Mouse (Mus musculus): ENCODE measurements around the gene Oprl1.

Oprl1 gene

GRCm38 (mm10) chr2:181693339-181694280 lies 21.2 kb upstream of the Oprl1 start, which contains the start of gene Rgs19:
TSS of gene Rgs19 (minus strand) at chr2:181693977.
- DNase-seq (ENCODE audit: low read depth), result peak; percentile 92

DNA sequence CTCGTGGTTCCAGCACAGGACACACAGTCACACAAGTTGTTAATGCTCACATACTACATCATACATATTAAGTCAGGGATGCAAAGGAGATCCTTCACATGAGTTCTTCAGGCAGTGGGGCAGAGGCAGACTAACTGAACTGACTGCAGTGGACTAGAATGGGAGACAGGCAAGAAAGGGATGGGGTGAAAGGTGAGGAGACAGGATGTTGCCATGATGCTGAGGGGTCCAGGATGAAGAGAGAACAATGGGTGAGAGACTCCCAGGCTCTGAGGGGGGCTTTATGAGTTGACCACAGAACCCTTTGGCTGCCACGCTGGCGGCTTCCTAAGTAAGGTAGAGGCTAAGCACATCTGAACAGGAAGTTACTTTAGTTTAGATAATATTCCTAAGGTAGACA lies 20.2 kb upstream of the Oprl1 start:
- DNase-seq (ENCODE audit: low read depth), result no peak

DNA sequence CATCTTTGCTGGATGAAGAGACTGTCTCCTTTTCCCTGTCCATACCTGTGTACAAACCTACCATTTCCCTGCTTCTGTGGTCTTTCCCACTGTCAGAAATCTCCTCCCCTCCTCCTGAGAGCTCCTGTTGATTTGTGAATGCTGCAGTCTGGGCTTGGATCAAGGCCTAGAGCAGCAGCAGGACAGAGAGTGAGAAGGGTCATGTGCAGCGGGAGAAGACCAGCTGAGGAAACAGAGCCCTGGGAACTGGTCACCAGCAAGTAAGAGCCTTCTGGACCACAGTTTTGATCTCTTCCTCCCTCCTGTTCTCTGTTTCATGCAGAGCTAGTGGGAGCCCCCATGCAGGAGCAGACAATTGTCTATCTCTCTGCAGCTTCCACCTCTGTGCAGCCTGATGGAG lies 19.0 kb upstream of the Oprl1 start:
- DNase-seq (ENCODE audit: low read depth), result no peak

DNA sequence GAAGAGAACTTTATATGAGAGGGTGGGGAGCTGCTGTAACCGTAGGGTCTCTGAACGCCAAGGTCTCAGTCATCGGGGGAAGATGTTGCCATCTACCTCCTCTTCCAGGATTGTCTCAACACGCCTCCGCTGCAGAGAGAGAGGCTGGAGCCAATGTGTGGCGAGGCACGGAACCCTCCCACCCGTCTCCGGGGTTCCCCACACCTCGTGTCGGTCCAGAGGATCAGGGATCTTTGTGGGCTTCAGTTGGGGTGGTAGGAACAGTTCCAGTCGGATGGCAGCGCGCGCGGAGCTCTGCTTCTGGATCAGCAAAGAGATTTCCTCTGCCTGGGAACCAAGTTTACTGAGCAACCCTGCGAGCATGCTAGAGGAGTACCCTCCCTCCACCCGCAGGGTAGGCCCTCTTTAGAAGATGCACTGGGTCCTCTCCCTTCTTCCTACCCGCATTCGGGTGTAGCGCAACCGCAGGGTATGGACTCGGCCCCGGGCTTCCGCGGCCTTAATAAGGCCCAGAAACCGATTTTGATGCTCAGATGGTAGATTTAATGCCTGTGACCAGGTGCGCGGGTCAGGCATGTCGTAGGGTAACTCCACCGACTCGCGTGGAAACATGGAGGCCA lies 17.9 kb upstream of the Oprl1 start:
- DNase-seq (ENCODE audit: low read depth), result no peak

DNA sequence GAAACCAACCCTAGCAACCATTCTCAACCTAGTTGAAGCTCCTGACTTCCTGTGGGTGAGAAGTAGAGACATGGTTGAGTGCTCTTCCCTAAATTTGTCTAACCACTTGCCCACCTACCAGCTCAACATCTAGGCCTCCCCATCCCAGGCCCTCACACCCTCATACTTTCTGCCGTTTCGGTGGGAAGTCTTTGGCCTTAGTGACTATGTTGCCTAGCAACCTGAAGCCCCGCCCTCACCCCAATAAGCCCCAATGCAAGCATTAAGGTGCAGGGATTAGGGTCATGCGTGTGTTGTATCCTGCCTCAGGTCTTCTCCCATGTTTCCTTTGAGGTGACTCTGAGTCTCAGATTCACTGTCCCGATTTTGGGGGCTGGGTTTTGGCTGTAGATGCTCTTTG lies 16.6 kb upstream of the Oprl1 start, which contains the start of gene Lkaaear1:
Lkaaear1 (minus strand) TSS at position 202 of the 400 bp plus-strand sequence.
- no peak for DNase-seq (ENCODE audit: low read depth)

DNA sequence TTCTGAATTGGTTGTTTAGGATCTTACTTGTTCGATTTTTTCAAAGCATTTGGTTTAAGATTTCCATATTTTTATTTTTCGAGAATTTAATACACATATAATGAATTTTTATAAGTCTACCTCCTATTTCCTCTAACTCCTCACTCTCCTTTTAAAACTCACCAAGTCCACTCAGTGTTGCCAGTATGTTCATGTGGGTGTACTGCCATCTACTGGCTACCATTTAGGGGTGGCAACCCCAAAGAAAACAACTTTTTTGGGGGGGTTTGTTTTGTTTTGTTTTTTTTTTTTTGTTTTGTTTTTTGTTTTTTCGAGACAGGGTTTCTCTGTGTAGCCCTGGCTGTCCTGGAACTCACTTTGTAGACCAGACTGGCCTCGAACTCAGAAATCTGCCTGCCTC lies 8.1 kb upstream of the Oprl1 start:
- peak; percentile 73 for DNase-seq (ENCODE audit: low read depth)

GRCm38 (mm10) chr2:181713749-181714148 lies 1.1 kb upstream of the Oprl1 start:
- no peak for DNase-seq (ENCODE audit: low read depth)

DNA sequence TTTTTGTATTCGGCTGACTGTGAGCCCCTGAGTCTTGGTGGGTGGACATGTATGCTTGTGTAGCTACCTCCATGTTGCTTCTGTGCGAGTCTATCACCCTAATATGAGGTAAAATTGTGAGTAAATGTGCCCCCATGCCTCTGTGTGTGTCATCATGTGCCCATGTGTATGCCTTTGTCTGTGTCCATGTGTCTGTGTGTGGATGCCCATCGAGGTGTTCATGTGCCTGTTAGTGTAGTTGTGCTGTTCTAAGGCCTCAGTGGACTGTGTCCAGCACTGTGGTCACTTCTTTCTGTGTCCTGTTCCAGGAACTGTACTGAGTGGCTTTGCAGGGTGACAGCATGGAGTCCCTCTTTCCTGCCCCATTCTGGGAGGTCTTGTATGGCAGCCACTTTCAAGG lies 566 bp downstream of the Oprl1 start:
- DNase-seq (ENCODE audit: low read depth), result no peak

- DNase-seq (ENCODE audit: low read depth), result no peak
Observed at GRCm38 (mm10) chr2:181716991-181717390, 2.2 kb downstream of the Oprl1 start.

- DNase-seq (ENCODE audit: low read depth), result no peak
Observed at GRCm38 (mm10) chr2:181720061-181720460, 5.2 kb downstream of the Oprl1 start.

DNA sequence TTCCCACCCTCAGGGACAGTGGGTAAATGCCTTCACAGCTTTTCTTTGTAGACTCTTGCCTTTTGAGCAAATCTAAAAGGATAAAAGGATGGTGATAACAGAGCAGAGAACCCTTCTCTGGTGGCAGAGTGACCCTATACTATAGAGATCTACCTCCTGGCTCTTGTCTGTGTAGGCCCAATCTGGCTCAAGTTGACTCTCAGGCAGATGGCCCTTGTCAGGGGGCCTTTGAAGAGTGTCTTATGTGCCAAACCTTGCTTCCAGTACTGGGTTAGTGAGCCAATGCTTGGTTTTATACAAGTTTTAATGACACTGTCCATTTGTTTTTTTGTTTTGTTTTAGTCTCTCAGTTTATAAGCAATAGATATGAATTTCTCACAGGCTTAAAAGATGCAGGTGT lies 6.4 kb downstream of the Oprl1 start:
- DNase-seq (ENCODE audit: low read depth), result no peak

DNA sequence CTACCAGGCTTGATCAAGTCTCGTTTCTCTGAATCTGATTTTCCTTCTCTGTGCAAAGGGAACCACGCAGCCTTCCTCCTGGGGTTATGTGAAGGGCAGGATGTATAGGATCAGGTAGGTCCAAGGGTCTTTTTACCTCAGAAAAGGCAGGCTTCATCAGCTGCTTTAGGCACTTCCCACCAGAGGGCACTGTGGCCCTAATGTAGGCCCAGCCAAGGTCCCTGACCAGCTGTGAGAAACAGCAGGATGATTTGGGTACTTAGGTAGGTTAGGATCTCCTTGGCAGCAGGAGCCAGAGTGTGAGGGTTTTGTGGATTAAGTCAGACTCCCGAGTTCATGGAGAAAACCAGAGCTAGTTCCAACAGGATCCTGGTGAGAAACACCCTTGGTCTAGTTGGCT lies 7.4 kb downstream of the Oprl1 start:
- DNase-seq (ENCODE audit: low read depth), result peak; percentile 46

- no peak for DNase-seq (ENCODE audit: low read depth)
Observed at GRCm38 (mm10) chr2:181727659-181728262, 12.9 kb downstream of the Oprl1 start.

- DNase-seq (ENCODE audit: low read depth), result no peak
Observed at GRCm38 (mm10) chr2:181730051-181730450, 15.2 kb downstream of the Oprl1 start.

DNA sequence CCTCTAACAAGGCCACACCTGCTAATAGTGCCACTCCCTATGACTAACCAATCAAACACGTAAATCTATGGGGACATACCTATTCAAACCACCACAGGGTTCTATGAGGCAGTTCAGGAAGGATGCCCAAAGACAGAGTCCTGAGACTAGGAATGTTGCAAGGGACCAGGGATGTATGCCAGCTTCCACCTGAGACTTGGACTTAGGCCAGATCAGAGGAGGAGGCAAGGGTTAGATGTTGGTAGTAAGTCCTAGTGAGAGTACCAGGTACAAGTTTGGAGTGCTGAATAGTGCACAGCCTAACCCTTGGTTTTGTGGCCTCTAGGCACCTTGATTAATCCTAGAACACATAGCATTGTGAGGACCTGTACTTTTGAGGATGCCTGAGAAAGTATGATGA lies 37.8 kb downstream of the Oprl1 start:
- no peak for DNase-seq (ENCODE audit: low read depth)

DNA sequence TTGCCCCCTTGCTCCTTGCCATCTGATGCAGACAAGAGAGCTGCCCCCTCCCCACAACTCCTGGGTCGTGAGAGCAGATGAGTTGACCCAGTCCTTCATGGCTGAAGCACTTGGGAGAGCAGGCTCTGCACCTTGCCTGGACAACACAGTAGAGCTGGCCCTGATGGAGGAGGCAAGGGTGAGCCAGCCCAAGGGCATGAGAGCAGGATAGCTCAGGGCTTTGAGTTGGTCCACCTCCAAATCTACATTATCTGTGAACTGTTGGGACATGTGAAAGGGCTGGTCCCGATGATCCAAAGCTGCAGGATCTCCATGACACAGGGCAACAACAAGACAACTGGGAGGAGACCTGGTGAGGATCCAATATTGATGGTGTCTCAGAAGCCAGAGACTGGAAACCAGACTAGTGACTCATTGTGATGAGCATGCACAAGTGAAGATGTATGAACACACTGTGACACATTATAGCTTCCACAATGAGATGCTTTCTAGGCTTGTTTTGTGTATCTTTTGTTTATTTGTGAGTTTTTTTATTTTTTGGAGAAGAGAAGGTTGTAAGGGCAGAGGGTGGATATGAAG lies 43.4 kb downstream of the Oprl1 start:
- DNase-seq (ENCODE audit: low read depth), result no peak

GRCm38 (mm10) chr2:181759041-181759440 lies 44.2 kb downstream of the Oprl1 start:
- no peak for DNase-seq (ENCODE audit: low read depth)

DNA sequence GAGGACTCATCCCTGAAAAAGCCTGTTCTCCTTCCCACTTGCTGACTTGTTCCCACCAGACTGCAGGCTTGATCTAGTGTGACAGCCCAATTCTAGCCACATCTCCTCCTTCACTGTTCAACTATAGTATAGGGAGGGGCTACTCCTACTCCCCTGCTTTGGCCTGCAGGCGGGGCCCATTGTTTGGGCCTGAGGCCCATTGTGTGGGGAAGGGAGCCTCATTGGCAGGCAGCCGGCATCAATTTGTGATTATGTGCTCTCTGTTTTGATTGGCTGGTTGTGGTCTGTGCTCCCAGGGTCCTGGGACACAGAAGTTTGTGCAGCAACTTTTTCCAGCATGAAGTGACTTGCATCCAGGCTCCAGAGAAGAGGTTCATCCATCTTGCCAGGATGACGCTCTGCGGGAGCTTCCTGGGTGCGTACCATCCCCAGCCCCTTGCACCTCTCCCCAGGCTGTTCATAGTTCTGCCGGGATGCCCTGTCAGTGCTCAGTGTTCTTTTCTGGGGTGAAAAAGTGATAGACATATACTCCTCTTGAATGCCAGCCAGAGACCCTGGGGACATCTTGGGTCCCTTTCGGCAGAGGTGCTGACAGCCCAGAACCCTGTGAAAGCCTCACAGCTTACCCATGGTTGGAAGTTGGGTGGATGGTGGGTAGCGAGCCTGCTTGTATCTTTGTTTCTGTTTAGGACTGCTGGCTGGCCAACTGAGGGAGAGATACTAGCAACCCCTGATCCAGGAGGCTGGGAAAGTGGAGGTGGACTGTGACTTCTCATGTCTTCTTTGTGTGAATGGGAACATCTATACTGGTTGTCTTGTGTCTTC lies 48.4 kb downstream of the Oprl1 start, which contains the start of gene Myt1:
Myt1 (plus strand) TSS at position 327 of the 825 bp plus-strand sequence.
- DNase-seq (ENCODE audit: low read depth), result no peak

GRCm38 (mm10) chr2:181763886-181764527 lies 49.2 kb downstream of the Oprl1 start:
- no peak for DNase-seq (ENCODE audit: low read depth)

DNA sequence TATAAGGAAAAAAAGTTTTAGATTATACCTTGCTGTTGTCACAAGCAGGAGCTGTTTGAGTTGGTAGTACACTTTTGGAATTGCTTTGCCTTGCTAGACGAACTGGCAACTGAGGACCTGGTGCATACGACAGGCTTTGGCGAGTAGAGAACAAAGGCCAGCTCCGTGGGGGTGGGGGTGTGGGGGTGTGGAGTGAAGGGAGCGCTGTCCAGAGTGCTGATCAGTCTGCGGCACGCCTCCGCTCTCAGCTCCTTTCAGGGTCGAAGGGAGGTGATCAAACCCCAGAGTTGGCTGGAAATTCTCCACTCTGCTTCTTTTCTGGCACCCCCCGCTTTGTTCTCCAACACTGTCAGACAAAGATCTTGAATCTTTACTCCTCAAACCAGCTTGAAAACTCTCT lies 49.8 kb downstream of the Oprl1 start:
- DNase-seq (ENCODE audit: low read depth), result peak; percentile 10

DNA sequence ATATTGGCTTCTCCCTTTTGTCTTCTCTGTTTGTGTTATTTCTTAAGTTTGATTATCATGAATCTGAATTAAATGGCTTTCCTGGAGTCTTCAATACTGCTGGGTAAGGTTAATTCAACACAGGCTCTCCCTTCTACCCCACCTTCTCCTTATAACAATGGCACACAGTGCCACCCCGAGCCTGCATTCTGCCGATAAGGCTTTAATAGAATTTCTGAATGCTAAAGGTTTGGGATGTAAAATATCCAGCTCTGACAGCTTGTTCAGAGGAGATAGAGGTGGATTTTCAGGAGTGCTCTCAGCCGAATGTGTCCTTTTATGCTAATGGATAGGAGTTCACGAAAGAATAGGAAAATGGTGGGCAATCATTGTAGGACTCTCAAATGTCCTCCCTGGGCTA lies 50.4 kb downstream of the Oprl1 start:
- DNase-seq (ENCODE audit: low read depth), result no peak
